Mouse (Mus musculus) liver, embryonic 12.5 days (tissue): ENCODE measurements at regions not wholly inside any gene's neighbourhood (a gene's known extent, or its start where the extent isn't known, plus 50 kb on each side); places are given as distances from the start of the nearest gene placed in this dataset.

ENCODE experiments used
- ATAC-seq: fragments of 200-750 bp; cut with Nextera tagmentation; 2 replicates; pipeline ENCODE4 v1.8.0; 2017; ENCODE audit warnings: moderate number of reproducible peaks, mild to moderate bottlenecking, moderate library complexity
- H3K27ac ChIP-seq: fragments of 300-500 bp; sonication (generic); 2 replicates; pipeline ENCODE4 v1.5.1; 2016; ENCODE audit warnings: mild to moderate bottlenecking
- H3K27me3 ChIP-seq: fragments of 300-500 bp; sonication (generic); replicated peaks from 2 replicates; pipeline ENCODE4 v1.6.1; 2016; ENCODE audit warnings: mild to moderate bottlenecking, moderate library complexity
- H3K36me3 ChIP-seq: fragments of 300-500 bp; sonication (generic); 2 replicates; pipeline ENCODE4 v1.6.1; 2016; ENCODE audit warnings: mild to moderate bottlenecking, moderate library complexity
- H3K4me1 ChIP-seq: fragments of 300-500 bp; sonication (generic); 2 replicates; pipeline ENCODE4 v1.6.1; 2016
- H3K4me2 ChIP-seq: fragments of 300-500 bp; sonication (generic); 2 replicates; pipeline ENCODE4 v1.6.1; 2016; ENCODE audit warnings: mild to moderate bottlenecking, moderate library complexity
- H3K4me3 ChIP-seq: fragments of 300-500 bp; sonication (generic); 2 replicates; pipeline ENCODE4 v1.5.1; 2016; ENCODE audit warnings: mild to moderate bottlenecking, moderate library complexity
- H3K9ac ChIP-seq: fragments of 300-500 bp; sonication (generic); 2 replicates; pipeline ENCODE4 v1.6.1; 2016; ENCODE audit warnings: mild to moderate bottlenecking, moderate library complexity
- H3K9me3 ChIP-seq: fragments of 300-500 bp; sonication (generic); replicated peaks from 2 replicates; pipeline ENCODE4 v1.6.1; 2016; ENCODE audit warnings: mild to moderate bottlenecking, moderate library complexity
- WGBS: fragments of 180-500 bp; shearing (Covaris S2); methylation state at CpG from one replicate; pipeline ENCODE4 v1.1.7; 2016; ENCODE audit not compliant: insufficient replicate concordance; 5-methylcytosine and 5-hydroxymethylcytosine counted together

DNA sequence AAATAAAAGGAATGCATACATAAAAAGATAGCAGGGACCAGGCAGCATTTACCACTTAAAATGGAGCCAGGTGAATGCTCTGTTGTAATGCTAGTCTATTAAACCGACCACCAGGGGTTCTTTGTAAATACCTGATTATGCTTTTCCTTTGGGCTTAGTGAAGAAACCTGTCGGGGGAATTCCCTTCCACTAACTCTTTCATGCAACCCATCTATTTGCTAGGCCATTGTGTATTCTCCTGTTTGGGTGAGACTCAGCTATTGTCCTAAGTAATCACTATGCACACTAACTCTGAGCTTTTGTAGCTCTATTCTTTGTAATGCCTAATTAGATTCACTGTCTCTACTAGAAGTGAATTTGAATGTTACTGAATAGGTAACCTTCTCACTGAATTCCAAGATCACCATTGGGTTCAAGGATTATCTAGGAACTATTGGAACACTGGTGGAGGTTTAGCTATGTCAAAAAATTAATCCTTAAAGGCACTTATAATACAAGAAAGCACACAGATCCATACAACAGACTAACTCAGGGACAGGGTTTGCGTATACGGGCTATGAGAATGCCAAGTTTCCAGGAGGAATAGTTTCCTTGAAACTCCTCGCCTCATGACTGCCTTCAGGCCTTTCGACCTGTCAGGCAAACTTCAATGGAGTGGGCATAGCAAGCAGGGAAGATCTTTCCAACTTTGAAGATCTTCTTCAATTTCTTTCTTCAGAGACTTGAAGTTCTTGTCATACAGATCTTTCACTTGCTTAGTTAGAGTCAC is 156.8 kb upstream of the Xrcc4 start:
- Histone ChIP-seq H3K9me3 (no peaks in the 10 kb centered on the region), H3K36me3 (no peaks in the 10 kb centered on the region), H3K4me2 (no peak overlapping the region), H3K4me1 (no peaks in the 10 kb centered on the region), H3K4me3 (no peak overlapping the region), H3K27me3 (no peaks in the 10 kb centered on the region), H3K27ac (no peak overlapping the region), H3K9ac (no peak overlapping the region)
- 69% methylated on average over 6 of the region's 6 CpGs for WGBS
- ATAC-seq: no peak

DNA sequence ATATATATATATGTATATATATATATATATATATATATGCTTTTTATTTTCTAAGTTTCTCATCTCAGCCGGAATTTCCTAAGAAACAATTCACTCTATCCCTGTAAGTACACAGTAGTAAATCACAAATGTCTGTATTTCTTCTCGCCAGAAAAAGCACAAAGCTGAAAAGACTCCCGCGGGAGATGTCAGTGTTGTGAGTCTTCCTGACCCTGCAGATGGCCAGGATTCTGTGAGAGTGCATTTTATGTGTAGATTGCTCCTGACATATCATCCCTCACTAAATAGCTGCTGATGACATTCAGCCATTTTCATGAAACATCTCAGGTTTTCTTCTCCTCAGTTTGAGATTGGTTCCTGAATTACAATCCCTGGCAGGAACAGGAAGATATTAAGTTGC is 148.9 kb upstream of the Xrcc4 start:
- Histone ChIP-seq H3K4me3 (no peak overlapping the region), H3K9ac (no peak overlapping the region), H3K4me2 (no peak overlapping the region), H3K36me3 (no peaks in the 10 kb centered on the region), H3K27ac (no peak overlapping the region), H3K9me3 (no peaks in the 10 kb centered on the region), H3K27me3 (no peaks in the 10 kb centered on the region), H3K4me1 (no peaks in the 10 kb centered on the region)
- no peak for ATAC-seq
- 58% methylated on average over 4 of the region's 4 CpGs for WGBS

DNA sequence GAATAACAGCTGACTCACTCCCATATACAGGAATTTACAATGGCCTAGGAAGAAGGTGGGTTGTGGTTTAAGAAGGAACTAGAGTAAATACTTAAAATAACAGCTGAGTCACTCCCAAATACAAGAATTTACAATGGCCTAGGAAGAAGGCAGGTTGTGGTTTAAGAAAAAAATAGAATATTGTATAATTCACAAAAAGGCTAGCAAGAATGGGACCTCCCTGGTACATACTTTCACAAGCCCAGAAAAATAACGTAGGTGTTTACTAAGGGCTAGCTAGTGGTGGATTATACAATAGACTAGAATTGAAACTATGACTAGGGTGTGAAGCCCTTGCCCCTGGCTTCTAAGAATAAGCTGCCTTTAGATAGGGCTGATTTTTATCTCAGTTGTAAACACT is 144.6 kb upstream of the Xrcc4 start:
- Histone ChIP-seq H3K4me2 (no peak overlapping the region), H3K9me3 (no peaks in the 10 kb centered on the region), H3K27me3 (no peaks in the 10 kb centered on the region), H3K36me3 (no peaks in the 10 kb centered on the region), H3K4me1 (no peaks in the 10 kb centered on the region), H3K9ac (no peak overlapping the region), H3K4me3 (no peak overlapping the region), H3K27ac (no peak overlapping the region)
- WGBS: 50% methylated on average over 1 of the region's 1 CpGs
- no peak for ATAC-seq

DNA sequence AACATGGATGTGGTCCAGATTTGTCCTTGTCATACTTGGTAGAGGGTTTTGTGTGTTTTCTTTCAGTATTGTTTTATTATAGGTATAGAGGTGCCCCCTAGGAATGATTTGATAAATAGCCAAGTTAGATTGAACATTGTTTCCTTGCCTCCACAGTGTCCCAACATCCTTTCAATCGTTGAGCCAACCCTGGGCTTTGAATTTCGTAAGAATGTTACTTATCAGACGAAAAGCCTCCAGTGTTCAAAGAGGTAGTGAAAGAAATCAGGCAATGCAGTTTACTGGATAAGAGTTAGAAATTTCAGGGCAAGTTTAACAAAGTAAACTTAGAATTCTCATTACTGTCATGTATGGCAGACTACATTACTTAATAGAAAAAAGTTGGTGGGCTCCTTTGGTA is 144.2 kb upstream of the Xrcc4 start:
- Histone ChIP-seq H3K9ac (no peak overlapping the region), H3K36me3 (no peaks in the 10 kb centered on the region), H3K9me3 (no peaks in the 10 kb centered on the region), H3K27me3 (no peaks in the 10 kb centered on the region), H3K4me1 (no peaks in the 10 kb centered on the region), H3K4me2 (no peak overlapping the region), H3K27ac (no peak overlapping the region), H3K4me3 (no peak overlapping the region)
- ATAC-seq: no peak
- WGBS: 39% methylated on average over 3 of the region's 3 CpGs

DNA sequence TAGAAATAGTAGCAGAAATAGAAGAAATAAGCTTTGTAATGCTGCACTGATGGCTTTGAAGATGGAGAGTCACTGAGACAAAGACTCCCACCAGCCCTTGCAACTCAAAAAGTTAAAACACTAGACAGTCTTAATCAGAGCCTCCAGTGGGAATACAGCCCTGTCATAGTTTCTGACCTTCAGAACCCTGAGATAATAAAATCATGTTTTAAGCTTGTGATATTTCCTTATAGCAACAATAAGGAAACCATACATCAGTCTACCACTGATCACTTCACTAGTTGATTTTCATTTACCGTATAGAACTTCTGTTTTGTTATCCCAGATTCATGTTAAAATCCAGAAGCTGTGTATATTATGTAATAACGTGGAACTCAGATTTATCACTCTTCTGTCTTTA is 139.7 kb upstream of the Xrcc4 start:
- Histone ChIP-seq H3K27me3 (no peaks in the 10 kb centered on the region), H3K9ac (no peak overlapping the region), H3K9me3 (no peaks in the 10 kb centered on the region), H3K36me3 (no peaks in the 10 kb centered on the region), H3K4me2 (no peak overlapping the region), H3K4me1 (no peaks in the 10 kb centered on the region), H3K27ac (no peak overlapping the region), H3K4me3 (no peak overlapping the region)
- 69% methylated on average over 2 of the region's 2 CpGs for WGBS
- ATAC-seq: no peak

DNA sequence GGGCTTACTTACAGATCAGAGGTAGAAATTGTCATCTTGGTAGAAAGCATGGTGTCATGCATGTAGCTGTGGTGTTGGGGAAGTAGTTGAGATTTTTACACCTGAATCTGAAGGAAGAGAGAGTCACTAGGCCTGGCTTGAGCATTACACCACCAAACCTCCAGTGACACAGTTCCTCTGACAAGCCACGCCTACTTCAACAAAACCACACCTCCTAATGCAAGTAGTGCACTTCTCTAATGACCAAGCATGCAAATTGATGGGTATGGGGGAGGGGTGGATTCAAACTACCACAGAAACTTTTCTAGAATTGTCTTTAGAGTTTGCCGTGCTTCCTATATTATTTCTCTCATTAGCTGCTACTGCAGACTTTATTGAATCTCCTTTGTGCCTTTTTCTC is 136.8 kb upstream of the Xrcc4 start:
- 68% methylated on average over 2 of the region's 2 CpGs for whole genome bisulfite sequencing
- ATAC-seq: no peak

DNA sequence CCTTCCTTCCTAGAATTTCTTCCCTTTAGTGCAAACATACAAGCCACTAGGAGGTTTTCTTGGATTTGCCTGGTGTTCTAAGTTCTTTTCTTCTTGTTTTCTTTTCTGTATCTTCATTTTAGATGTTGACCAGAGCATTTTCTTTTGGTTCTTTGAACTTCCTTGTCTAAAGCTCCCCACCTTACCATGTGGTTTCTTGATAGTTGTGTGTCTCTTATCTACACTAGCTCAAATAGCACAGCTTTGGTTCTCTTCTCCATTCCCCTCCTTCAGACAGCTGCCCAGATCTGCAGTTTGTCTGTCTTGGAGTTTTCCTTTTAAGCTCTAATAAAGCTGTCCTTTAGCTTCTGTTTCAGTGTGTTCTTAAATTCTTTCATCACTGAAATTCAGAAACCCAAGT is 123.0 kb upstream of the Xrcc4 start:
- Histone ChIP-seq H3K4me2 (no peak overlapping the region), H3K27ac (no peak overlapping the region), H3K27me3 (no peaks in the 10 kb centered on the region), H3K4me3 (no peak overlapping the region), H3K9me3 (0 out of 2 replicates have a peak, but pooled peaks cover 3% of the 10 kb centered on the region), H3K4me1 (no peaks in the 10 kb centered on the region), H3K36me3 (no peaks in the 10 kb centered on the region), H3K9ac (no peak overlapping the region)
- ATAC-seq: no peak

More for the DNA sequence above, 136.8 kb upstream of the Xrcc4 start:
- Histone ChIP-seq H3K9ac (no peak overlapping the region), H3K4me2 (no peak overlapping the region), H3K36me3 (no peaks in the 10 kb centered on the region), H3K27me3 (no peaks in the 10 kb centered on the region), H3K27ac (no peak overlapping the region), H3K9me3 (no peaks in the 10 kb centered on the region), H3K4me3 (no peak overlapping the region), H3K4me1 (no peaks in the 10 kb centered on the region)

DNA sequence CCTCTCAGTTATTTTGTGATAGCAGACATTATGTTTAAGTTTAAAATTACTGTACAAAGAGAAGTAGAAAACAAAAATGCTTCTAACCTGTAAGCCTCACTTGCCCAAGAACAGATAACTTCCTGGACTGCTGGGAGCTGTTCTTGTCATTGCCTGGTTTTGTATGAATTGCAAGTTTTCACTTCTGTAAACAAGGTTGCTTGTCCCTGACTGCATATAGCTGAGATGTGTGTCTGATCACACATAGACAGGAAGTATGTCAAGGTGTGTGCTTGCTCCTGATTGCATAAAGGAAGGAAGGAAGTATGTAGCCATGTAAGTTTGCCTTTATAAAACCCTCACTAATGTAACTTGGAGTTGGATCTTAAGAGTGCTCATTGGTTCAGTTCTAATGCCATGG is 118.5 kb upstream of the Xrcc4 start:
- no peaks in the 10 kb centered on the region for H3K9me3 ChIP-seq
- no peak for ATAC-seq

More for the DNA sequence above, 118.5 kb upstream of the Xrcc4 start:
- Histone ChIP-seq H3K27me3 (no peaks in the 10 kb centered on the region), H3K4me3 (no peak overlapping the region), H3K36me3 (no peaks in the 10 kb centered on the region), H3K4me1 (no peaks in the 10 kb centered on the region), H3K27ac (no peak overlapping the region), H3K9ac (no peak overlapping the region), H3K4me2 (no peak overlapping the region)
